Mouse (Mus musculus) NIH3T3 (cell line): ENCODE data around the gene Nphp3.
A peak's percentile ranks its signal among the peaks of the same experiment; 100 is the strongest.

ENCODE experiments used
- DNase-seq: peaks from one replicate; pipeline ENCODE4 v3.0.0-alpha.2; 2012; ENCODE audit warnings: low read depth

The Nphp3 gene

GRCm38 (mm10) chr9:104001921-104002859 lies at the start of gene Nphp3:
Nphp3 (plus strand) TSS chr9:104002544.
- DNase-seq: peak; percentile 99

GRCm38 (mm10) chr9:103958722-103959121 lies 43.6 kb upstream of the Nphp3 start:
- DNase-seq: no peak

GRCm38 (mm10) chr9:103959989-103960388 lies 42.4 kb upstream of the Nphp3 start:
- no peak for DNase-seq

- DNase-seq: peak; percentile 74
These were observed 5.8 kb upstream of the Nphp3 start for GRCm38 (mm10) chr9:103996496-103996895.

GRCm38 (mm10) chr9:104000601-104001000 lies 1.7 kb upstream of the Nphp3 start:
- no peak for DNase-seq

GRCm38 (mm10) chr9:104002913-104003330 lies 578 bp downstream of the Nphp3 start:
- peak; percentile 87 for DNase-seq

- DNase-seq: peak; percentile 51
These were observed 12.2 kb downstream of the Nphp3 start for GRCm38 (mm10) chr9:104014526-104014925.

- no peak for DNase-seq
These were observed 18.7 kb downstream of the Nphp3 start for GRCm38 (mm10) chr9:104021026-104021425.

GRCm38 (mm10) chr9:104027186-104027585 lies 24.8 kb downstream of the Nphp3 start:
- DNase-seq: no peak

- DNase-seq: no peak
These were observed 27.5 kb downstream of the Nphp3 start for GRCm38 (mm10) chr9:104029861-104030260.

GRCm38 (mm10) chr9:104034231-104034630 lies 31.9 kb downstream of the Nphp3 start:
- no peak for DNase-seq

- DNase-seq: no peak
These were observed 32.4 kb downstream of the Nphp3 start for GRCm38 (mm10) chr9:104034718-104035117.

- DNase-seq: peak; percentile 76
These were observed 33.1 kb downstream of the Nphp3 start for GRCm38 (mm10) chr9:104035261-104036015.

- DNase-seq: no peak
These were observed 35.9 kb downstream of the Nphp3 start for GRCm38 (mm10) chr9:104038266-104038665.

GRCm38 (mm10) chr9:104039031-104039695 lies 36.8 kb downstream of the Nphp3 start:
- DNase-seq: no peak

GRCm38 (mm10) chr9:104039742-104040141 lies 37.4 kb downstream of the Nphp3 start:
- DNase-seq: no peak

- DNase-seq: no peak
These were observed 38.0 kb downstream of the Nphp3 start, which contains the start of gene Gm28305 for GRCm38 (mm10) chr9:104040362-104040761. Gm28305 (plus strand) TSS chr9:104040662.

GRCm38 (mm10) chr9:104043676-104044075 lies 41.3 kb downstream of the Nphp3 start:
- no peak for DNase-seq

- DNase-seq: no peak
These were observed 48.7 kb downstream of the Nphp3 start for GRCm38 (mm10) chr9:104051028-104051427.

- peak; percentile 85 for DNase-seq
These were observed 60.3 kb downstream of the Nphp3 start, which contains the start of gene Uba5 for GRCm38 (mm10) chr9:104062430-104063243. Uba5 (minus strand) TSS chr9:104063134.
